Mouse (Mus musculus) heart, embryonic 10.5 days (tissue): ENCODE results near the gene Fgf22. TPM values are rescaled to one million over a fixed set of nuclear protein-coding genes. Genes with fewer than 3 reads are reported as not detected.
A peak's percentile ranks its signal among the peaks of the same experiment; 100 is the strongest.

Source experiments
- DNase-seq: peaks from one replicate; pipeline ENCODE4 v3.0.0-alpha.2; 2017; ENCODE audit warnings: low spot score
- H3K27ac ChIP-seq: fragments of 300-500 bp; sonication (generic); 2 replicates; pipeline ENCODE4 v1.5.1; 2016; ENCODE audit warnings: mild to moderate bottlenecking
- H3K27me3 ChIP-seq: fragments of 300-500 bp; sonication (generic); 2 replicates; pipeline ENCODE4 v1.6.1; 2016; ENCODE audit warnings: mild to moderate bottlenecking; ENCODE audit not compliant: poor library complexity, insufficient read depth, severe bottlenecking
- H3K36me3 ChIP-seq: fragments of 300-500 bp; sonication (generic); 2 replicates; pipeline ENCODE4 v1.6.1; 2016; ENCODE audit warnings: mild to moderate bottlenecking, moderate library complexity
- H3K4me1 ChIP-seq: fragments of 300-500 bp; sonication (generic); 2 replicates; pipeline ENCODE4 v1.6.1; 2016; ENCODE audit warnings: mild to moderate bottlenecking
- H3K4me3 ChIP-seq: fragments of 300-500 bp; sonication (generic); 2 replicates; pipeline ENCODE4 v1.5.1; 2016; ENCODE audit warnings: mild to moderate bottlenecking, moderate library complexity
- H3K9me3 ChIP-seq: fragments of 300-500 bp; sonication (generic); 2 replicates; pipeline ENCODE4 v1.6.1; 2016; ENCODE audit warnings: mild to moderate bottlenecking, moderate library complexity
- WGBS: fragments of 180-500 bp; shearing (Covaris S2); methylation state at CpG from one replicate; pipeline ENCODE4 v1.1.7; 2016; 5-methylcytosine and 5-hydroxymethylcytosine counted together
- polyA plus RNA-seq: library from polyadenylated mRNA; unstranded; fragments of >200 nt; fragmentation: Nextera tagmentation; extraction: Ambion mirVana; gene quantifications from 2 replicates; pipeline ENCODE4 v1.2.1, GENCODE M21; 2016

Gene Fgf22
- polyA plus RNA-seq, 1 experiment from 2014 or later: 0.16 TPM

DNA sequence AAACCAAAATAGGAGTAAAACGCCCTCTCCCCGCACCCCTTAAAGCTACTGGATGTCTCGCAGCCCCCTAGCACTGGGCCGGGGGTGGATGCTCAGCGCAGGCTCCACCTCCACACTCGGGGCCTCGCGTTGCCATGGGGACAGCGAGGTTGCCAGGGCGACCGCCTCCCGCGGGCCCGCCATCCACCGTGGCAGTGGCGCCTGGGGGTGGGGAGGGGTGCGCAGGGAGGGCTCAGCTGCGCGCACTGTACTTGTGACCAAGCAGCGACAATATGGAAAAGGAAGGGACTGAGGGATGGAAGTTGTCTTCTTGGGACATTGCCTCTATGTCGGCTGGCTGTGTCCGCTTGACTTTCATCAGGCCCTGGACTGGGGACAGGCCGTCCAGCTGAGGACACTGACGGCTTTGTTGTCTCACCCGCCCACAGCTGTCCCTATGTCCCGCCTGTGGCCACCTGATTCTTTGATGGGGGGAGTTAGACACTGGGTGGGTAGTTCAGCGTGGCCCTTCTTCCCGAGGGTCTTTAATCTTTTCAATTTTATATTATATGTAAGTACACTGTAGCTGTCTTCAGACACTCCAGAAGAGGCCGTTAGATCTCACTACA is 48.9 kb downstream of the Fgf22 start:
- no peaks in the 10 kb centered on the region for H3K9me3 ChIP-seq
- no peak for DNase-seq
- H3K4me1 ChIP-seq: peaks cover 69% of the 10 kb centered on the region
- no peaks in the 10 kb centered on the region for H3K27me3 ChIP-seq
- H3K27ac ChIP-seq: peak overlapping the region; percentile 76
- H3K36me3 ChIP-seq: peaks cover 11% of the 10 kb centered on the region
- WGBS: 15% methylated on average over 29 of the region's 29 CpGs
- H3K4me3 ChIP-seq: peak overlapping the region; percentile 34; the same call in 1 of the 2 replicates

- no peak for DNase-seq
- Histone ChIP-seq H3K4me1 (peaks cover 65% of the 10 kb centered on the region), H3K27me3 (no peaks in the 10 kb centered on the region), H3K9me3 (no peaks in the 10 kb centered on the region), H3K27ac (peak overlapping the region; percentile 81), H3K36me3 (peaks cover 22% of the 10 kb centered on the region), H3K4me3 (peak overlapping the region; percentile 25; the same call in 1 of the 2 replicates)
- 19% methylated on average over 11 of the region's 11 CpGs for WGBS
Observed at GRCm38 (mm10) chr10:79805636-79806035, 50.8 kb downstream of the Fgf22 start.

DNA sequence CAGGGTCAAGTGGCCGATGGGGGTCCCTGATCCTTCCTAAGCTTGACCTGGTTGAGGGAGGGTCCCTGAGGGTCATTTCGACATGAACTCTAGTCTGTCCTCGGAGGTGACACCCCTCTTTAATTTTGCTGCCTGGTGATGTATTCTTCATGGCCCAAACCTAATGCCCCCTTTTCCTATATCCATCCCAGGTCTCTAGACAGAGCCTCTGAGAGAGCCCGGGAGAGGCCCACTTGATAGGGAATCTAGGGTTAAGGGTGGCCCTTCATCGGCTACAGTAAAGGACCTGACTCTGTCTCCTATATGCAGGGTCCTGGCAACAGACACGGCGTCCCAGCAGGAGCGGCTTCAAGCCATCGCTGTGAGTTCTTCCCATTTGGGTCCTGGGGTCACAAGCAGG is 51.5 kb downstream of the Fgf22 start:
- Histone ChIP-seq H3K27me3 (no peaks in the 10 kb centered on the region), H3K9me3 (no peaks in the 10 kb centered on the region), H3K4me1 (peaks cover 63% of the 10 kb centered on the region), H3K36me3 (peaks cover 28% of the 10 kb centered on the region), H3K4me3 (peak overlapping the region; percentile 25), H3K27ac (peak overlapping the region; percentile 81)
- DNase-seq: no peak
- 71% methylated on average over 9 of the region's 9 CpGs for WGBS

DNA sequence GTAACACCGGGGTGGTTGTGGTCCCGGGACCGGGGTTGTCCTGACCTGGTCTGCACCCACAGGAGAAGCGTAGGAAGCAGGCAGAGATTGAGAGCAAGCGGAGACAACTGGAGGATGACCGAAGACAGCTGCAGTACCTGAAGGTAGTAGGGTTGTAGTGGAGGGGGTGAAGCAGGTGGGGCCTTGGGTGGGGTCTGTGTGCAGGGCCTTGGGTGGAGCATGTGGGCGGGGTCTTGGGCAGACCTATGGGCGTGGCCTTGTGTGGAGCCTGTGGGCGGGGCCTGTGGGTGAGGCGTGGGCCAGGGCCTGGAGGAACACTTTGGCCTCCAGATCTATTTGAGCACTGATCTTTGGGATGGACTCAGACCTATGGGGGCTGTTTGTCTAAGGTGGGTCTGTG is 52.1 kb downstream of the Fgf22 start:
- 71% methylated on average over 10 of the region's 10 CpGs for WGBS
- Histone ChIP-seq H3K27ac (peak overlapping the region; percentile 81; the same call in 1 of the 2 replicates), H3K9me3 (no peaks in the 10 kb centered on the region), H3K27me3 (no peaks in the 10 kb centered on the region), H3K36me3 (peaks cover 33% of the 10 kb centered on the region), H3K4me3 (peak overlapping the region; percentile 25), H3K4me1 (peaks cover 60% of the 10 kb centered on the region)
- DNase-seq: no peak

- DNase-seq: no peak
- Histone ChIP-seq H3K27me3 (no peaks in the 10 kb centered on the region), H3K4me3 (peak overlapping the region; percentile 25; the same call in 1 of the 2 replicates), H3K4me1 (peaks cover 56% of the 10 kb centered on the region), H3K36me3 (peaks cover 38% of the 10 kb centered on the region), H3K27ac (peak overlapping the region; percentile 81), H3K9me3 (no peaks in the 10 kb centered on the region)
- 67% methylated on average over 11 of the region's 11 CpGs for WGBS
Observed at GRCm38 (mm10) chr10:79807826-79808225, 53.0 kb downstream of the Fgf22 start.

Other genes with a start within 250 kb of the Fgf22 start
- 16.8 and 24.1 TPM in 2 replicates for gene Plpp2, start 221.3 kb upstream of the Fgf22 start, polyA plus RNA-seq
- 46.6 and 53.9 TPM in 2 replicates for gene Mier2, start 199.9 kb upstream of the Fgf22 start, polyA plus RNA-seq
- not detected in 2 replicates for gene Theg, start 167.7 kb upstream of the Fgf22 start, polyA plus RNA-seq
- gene C2cd4c, start 141.1 kb upstream of the Fgf22 start, polyA plus RNA-seq: not detected in 2 replicates
- 2.7 and 6.3 TPM in 2 replicates for gene Shc2, start 117.2 kb upstream of the Fgf22 start, polyA plus RNA-seq
- not detected in 2 replicates for gene Odf3l2, start 109.3 kb upstream of the Fgf22 start, polyA plus RNA-seq
- gene Madcam1, start 90.5 kb upstream of the Fgf22 start, polyA plus RNA-seq: 0.38 and 1.3 TPM in 2 replicates
- gene Tpgs1, start 85.7 kb upstream of the Fgf22 start, polyA plus RNA-seq: 52.3 and 59.4 TPM in 2 replicates
- 188 and 215 TPM in 2 replicates for gene Cdc34, start 72.9 kb upstream of the Fgf22 start, polyA plus RNA-seq
- gene Gzmm, start 66.1 kb upstream of the Fgf22 start, polyA plus RNA-seq: 0.46 and 0.54 TPM in 2 replicates
- gene Bsg, start 50.6 kb upstream of the Fgf22 start, polyA plus RNA-seq: 1,251 and 1,319 TPM in 2 replicates
- gene Hcn2, start 38.4 kb upstream of the Fgf22 start, polyA plus RNA-seq: not detected in 2 replicates
- gene Polrmt, start 8.5 kb upstream of the Fgf22 start, polyA plus RNA-seq: 39.8 and 42.5 TPM in 2 replicates
- 84.4 and 113 TPM in 2 replicates for gene Rnf126, start 11.9 kb downstream of the Fgf22 start, polyA plus RNA-seq
- 7.9 and 8.0 TPM in 2 replicates for gene Fstl3, start 22.2 kb downstream of the Fgf22 start, polyA plus RNA-seq
- gene Prss57, start 35.9 kb downstream of the Fgf22 start, polyA plus RNA-seq: not detected in 2 replicates
- 80.7 and 83.1 TPM in 2 replicates for gene Palm, start 38.5 kb downstream of the Fgf22 start, polyA plus RNA-seq
- gene Misp, start 65.9 kb downstream of the Fgf22 start, polyA plus RNA-seq: 0.21 and 0.82 TPM in 2 replicates
- 174 and 264 TPM in 2 replicates for gene Ptbp1, start 99.4 kb downstream of the Fgf22 start, polyA plus RNA-seq
- 2.4 and 7.8 TPM in 2 replicates for gene Prtn3, start 119.4 kb downstream of the Fgf22 start, polyA plus RNA-seq
- gene Plppr3, start 119.6 kb downstream of the Fgf22 start, polyA plus RNA-seq: 16.2 and 36.9 TPM in 2 replicates
- gene Elane, start 131.2 kb downstream of the Fgf22 start, polyA plus RNA-seq: 0.14 and 0.15 TPM in 2 replicates
- not detected in 2 replicates for gene Cfd, start 135.8 kb downstream of the Fgf22 start, polyA plus RNA-seq
- 51.9 and 54.4 TPM in 2 replicates for gene Med16, start 153.8 kb downstream of the Fgf22 start, polyA plus RNA-seq
- gene Gm26602, start 155.8 kb downstream of the Fgf22 start, polyA plus RNA-seq: 1.4 and 4.0 TPM in 2 replicates
- gene Kiss1r, start 161.9 kb downstream of the Fgf22 start, polyA plus RNA-seq: 0.31 and 0.33 TPM in 2 replicates
- 88.7 and 96.0 TPM in 2 replicates for gene R3hdm4, start 166.1 kb downstream of the Fgf22 start, polyA plus RNA-seq
- 12.5 and 16.4 TPM in 2 replicates for gene Arid3a, start 172.0 kb downstream of the Fgf22 start, polyA plus RNA-seq
- 127 and 155 TPM in 2 replicates for gene Wdr18, start 205.1 kb downstream of the Fgf22 start, polyA plus RNA-seq
- 0.30 and 0.34 TPM in 2 replicates for gene Grin3b, start 215.6 kb downstream of the Fgf22 start, polyA plus RNA-seq
- 12.7 and 16.4 TPM in 2 replicates for gene Tmem259, start 229.3 kb downstream of the Fgf22 start, polyA plus RNA-seq
- gene Cnn2, start 233.5 kb downstream of the Fgf22 start, polyA plus RNA-seq: 408 and 456 TPM in 2 replicates
- gene Abca7, start 241.4 kb downstream of the Fgf22 start, polyA plus RNA-seq: 2.8 and 4.1 TPM in 2 replicates